Mouse (Mus musculus) small intestine, adult 2 months (tissue): ENCODE measurements around the gene Golga2. TPM values are rescaled to one million over a fixed set of nuclear protein-coding genes. Genes with fewer than 3 reads are reported as not detected.
A peak's percentile ranks its signal among the peaks of the same experiment; 100 is the strongest.

Source experiments
- H3K27ac ChIP-seq: fragments of 200-500 bp; 2 replicates; pipeline ENCODE4 v1.5.1; 2012; ENCODE audit warnings: low read depth, low read length, control low read depth, inconsistent platforms; ENCODE audit not compliant: insufficient read depth
- H3K27me3 ChIP-seq: fragments of 200-500 bp; 2 replicates; pipeline ENCODE4 v1.6.1; 2012; ENCODE audit warnings: mild to moderate bottlenecking, moderate library complexity, low read length, inconsistent platforms; ENCODE audit not compliant: control insufficient read depth, insufficient read depth
- H3K36me3 ChIP-seq: fragments of 200-500 bp; 2 replicates; pipeline ENCODE4 v1.6.1; 2012; ENCODE audit warnings: mild to moderate bottlenecking, low read length, control low read depth, inconsistent platforms; ENCODE audit not compliant: control insufficient read depth, insufficient read depth
- H3K4me1 ChIP-seq: fragments of 200-500 bp; 2 replicates; pipeline ENCODE4 v1.6.1; 2012; ENCODE audit warnings: low read length, inconsistent platforms, mixed read lengths; ENCODE audit not compliant: control insufficient read depth, insufficient read depth, insufficient read length
- H3K4me3 ChIP-seq: fragments of 200-500 bp; 2 replicates; pipeline ENCODE4 v1.5.1; 2012; ENCODE audit warnings: low read depth, mild to moderate bottlenecking, control low read depth, inconsistent platforms, low read length, moderate library complexity
- CTCF ChIP-seq: fragments of 200-500 bp; IDR thresholded peaks from 2 replicates; pipeline ENCODE4 v1.5.1; 2012; ENCODE audit warnings: low read depth, mild to moderate bottlenecking, control low read depth, inconsistent platforms, low read length, moderate library complexity, mixed read lengths; ENCODE audit not compliant: insufficient replicate concordance, insufficient read length; ENCODE audit errors: extremely low read depth
- POLR2A ChIP-seq: fragments of 200-500 bp; IDR thresholded peaks from 2 replicates; pipeline ENCODE4 v1.6.1; 2012; ENCODE audit warnings: low read depth, mild to moderate bottlenecking, control low read depth, inconsistent platforms, low read length, moderate library complexity
- WGBS: fragments of 180-500 bp; shearing (Covaris S2); methylation state at CpG from one replicate; pipeline ENCODE4 v1.1.7; 2018; 5-methylcytosine and 5-hydroxymethylcytosine counted together
- polyA plus RNA-seq: library from polyadenylated mRNA; depleted of rRNA; stranded (reverse); fragments of >200 nt; gene quantifications from 2 replicates; pipeline ENCODE4 v1.2.3, GENCODE M21; 2012; rRNA removed

Gene Golga2
- polyA plus RNA-seq, 1 experiment: 37.4 TPM

- TF ChIP-seq POLR2A: no peak
- Histone ChIP-seq H3K4me3 (peak within 1 kb of the TSS; percentile 83), H3K36me3 (no peaks in the 10 kb centered on the region), H3K27ac (no peak within 1 kb of the TSS), H3K4me1 (peaks cover 22% of the 10 kb centered on the region; the same call in 1 of the 2 replicates), H3K27me3 (no peaks in the 10 kb centered on the region)
- 2% methylated on average over 35 of the region's 52 CpGs for WGBS
Measured at GRCm38 (mm10) chr2:32352151-32353006, 65.2 kb downstream of the Golga2 start, which contains the start of gene Ciz1. Gene Ciz1, plus strand, starts transcription at chr2:32352327.

GRCm38 (mm10) chr2:32353007-32353542 is 65.9 kb downstream of the Golga2 start, which contains the start of gene Dnm1:
Gene Dnm1, minus strand, starts transcription at chr2:32353338.
- Histone ChIP-seq H3K4me3 (peak within 1 kb of the TSS; percentile 83), H3K27ac (peak within 1 kb of the TSS; percentile 98), H3K4me1 (peaks cover 22% of the 10 kb centered on the region; the same call in 1 of the 2 replicates), H3K36me3 (no peaks in the 10 kb centered on the region), H3K27me3 (no peaks in the 10 kb centered on the region)
- peak; percentile 81 for TF ChIP-seq CTCF
- no peak for TF ChIP-seq POLR2A
- WGBS: under 1% methylated on average over 62 of the region's 63 CpGs

GRCm38 (mm10) chr2:32353836-32354235 is 66.7 kb downstream of the Golga2 start:
- no peaks in the 10 kb centered on the region for H3K36me3 ChIP-seq
- H3K27ac ChIP-seq: peak overlapping the region; percentile 98
- 25% methylated on average over 6 of the region's 6 CpGs for WGBS
- TF ChIP-seq POLR2A (no peak), CTCF (no peak)
- H3K4me1 ChIP-seq: peaks cover 22% of the 10 kb centered on the region; the same call in 1 of the 2 replicates
- H3K27me3 ChIP-seq: no peaks in the 10 kb centered on the region
- H3K4me3 ChIP-seq: no peak overlapping the region

GRCm38 (mm10) chr2:32354336-32354895 is 67.2 kb downstream of the Golga2 start:
- peak overlapping the region; percentile 98 for H3K27ac ChIP-seq
- H3K36me3 ChIP-seq: no peaks in the 10 kb centered on the region
- H3K4me1 ChIP-seq: peaks cover 22% of the 10 kb centered on the region; the same call in 1 of the 2 replicates
- H3K27me3 ChIP-seq: no peaks in the 10 kb centered on the region
- WGBS: 27% methylated on average over 3 of the region's 3 CpGs
- TF ChIP-seq POLR2A: no peak
- TF ChIP-seq CTCF: no peak
- no peak overlapping the region for H3K4me3 ChIP-seq

- peak overlapping the region; percentile 52 for H3K27ac ChIP-seq
- H3K27me3 ChIP-seq: no peaks in the 10 kb centered on the region
- no peak overlapping the region for H3K4me3 ChIP-seq
- H3K36me3 ChIP-seq: no peaks in the 10 kb centered on the region
- WGBS: 45% methylated on average over 10 of the region's 10 CpGs
- H3K4me1 ChIP-seq: peaks cover 21% of the 10 kb centered on the region; the same call in 1 of the 2 replicates
- TF ChIP-seq POLR2A (no peak), CTCF (no peak)
Measured at GRCm38 (mm10) chr2:32356216-32356615, 69.0 kb downstream of the Golga2 start.

Other genes with a start within 250 kb of the Golga2 start
- 8.2 and 25.3 TPM in 2 replicates for gene Fam78a, start 202.5 kb upstream of the Golga2 start, polyA plus RNA-seq
- gene Plpp7, start 191.9 kb upstream of the Golga2 start, polyA plus RNA-seq: 2.2 and 3.5 TPM in 2 replicates
- gene Prrc2b, start 136.3 kb upstream of the Golga2 start, polyA plus RNA-seq: 16.3 and 23.4 TPM in 2 replicates
- 11.0 and 18.4 TPM in 2 replicates for gene Pomt1, start 50.8 kb upstream of the Golga2 start, polyA plus RNA-seq
- gene Uck1, start 27.2 kb upstream of the Golga2 start, polyA plus RNA-seq: 39.0 and 64.9 TPM in 2 replicates
- 44.8 and 65.3 TPM in 2 replicates for gene Swi5, start 691 bp downstream of the Golga2 start, polyA plus RNA-seq
- gene Ciz1, start 64.9 kb downstream of the Golga2 start, polyA plus RNA-seq: 121 and 275 TPM in 2 replicates
- 248 and 480 TPM in 2 replicates for gene Dnm1, start 66.0 kb downstream of the Golga2 start, polyA plus RNA-seq
- gene 1110008P14Rik, start 94.6 kb downstream of the Golga2 start, polyA plus RNA-seq: 117 and 134 TPM in 2 replicates
- 5.5 and 5.8 TPM in 2 replicates for gene Lcn2, start 100.9 kb downstream of the Golga2 start, polyA plus RNA-seq
- 22.3 and 32.6 TPM in 2 replicates for gene Ptges2, start 108.5 kb downstream of the Golga2 start, polyA plus RNA-seq
- gene Naif1, start 163.1 kb downstream of the Golga2 start, polyA plus RNA-seq: 2.4 and 4.4 TPM in 2 replicates
- 12.5 and 27.0 TPM in 2 replicates for gene Slc25a25, start 164.1 kb downstream of the Golga2 start, polyA plus RNA-seq
- gene Fam102a, start 247.9 kb downstream of the Golga2 start, polyA plus RNA-seq: 55.2 and 96.2 TPM in 2 replicates